Mouse (Mus musculus): ENCODE measurements at regions not wholly inside any gene's neighbourhood (a gene's known extent, or its start where the extent isn't known, plus 50 kb on each side); places are given as distances from the start of the nearest gene placed in this dataset.

- no peak overlapping the region for H3K4me3 ChIP-seq (ENCODE audit: insufficient read depth, low read length)
- H3K4me1 ChIP-seq (ENCODE audit: control insufficient read depth, insufficient read depth, low read length): no peaks in the 10 kb centered on the region
- no peak overlapping the region for H3K27ac ChIP-seq (ENCODE audit: insufficient read depth, low read length)
- TF ChIP-seq POLR2A (IDR thresholded peaks at IDR 0.05; ENCODE audit: low read depth, low read length) (no peak), CTCF (IDR thresholded peaks at IDR 0.05; ENCODE audit: borderline replicate concordance, insufficient read depth, low read length) (no peak)
Observed at GRCm38 (mm10) chr13:111936983-111937382, 128.2 kb upstream of the Map3k1 start.

GRCm38 (mm10) chr13:111938896-111939422, 130.2 kb upstream of the Map3k1 start:
- Histone ChIP-seq H3K27ac (ENCODE audit: insufficient read depth, low read length) (no peak overlapping the region), H3K4me1 (ENCODE audit: control insufficient read depth, insufficient read depth, low read length) (no peaks in the 10 kb centered on the region), H3K4me3 (ENCODE audit: insufficient read depth, low read length) (no peak overlapping the region)
- no peak for TF ChIP-seq CTCF (IDR thresholded peaks at IDR 0.05; ENCODE audit: borderline replicate concordance, insufficient read depth, low read length)
- no peak for TF ChIP-seq POLR2A (IDR thresholded peaks at IDR 0.05; ENCODE audit: low read depth, low read length)

- no peak overlapping the region for H3K4me3 ChIP-seq (ENCODE audit: insufficient read depth, low read length)
- H3K27ac ChIP-seq (ENCODE audit: insufficient read depth, low read length): no peak overlapping the region
- H3K4me1 ChIP-seq (ENCODE audit: control insufficient read depth, insufficient read depth, low read length): no peaks in the 10 kb centered on the region
- TF ChIP-seq CTCF (IDR thresholded peaks at IDR 0.05; ENCODE audit: borderline replicate concordance, insufficient read depth, low read length): no peak
- no peak for TF ChIP-seq POLR2A (IDR thresholded peaks at IDR 0.05; ENCODE audit: low read depth, low read length)
Observed at GRCm38 (mm10) chr13:111939534-111940115, 130.8 kb upstream of the Map3k1 start.

- no peaks in the 10 kb centered on the region for H3K4me1 ChIP-seq (ENCODE audit: control insufficient read depth, insufficient read depth, low read length)
- no peak overlapping the region for H3K4me3 ChIP-seq (ENCODE audit: insufficient read depth, low read length)
Observed at GRCm38 (mm10) chr13:111940275-111940674, 131.5 kb upstream of the Map3k1 start.

GRCm38 (mm10) chr13:111940796-111941513, 132.2 kb upstream of the Map3k1 start:
- TF ChIP-seq CTCF (IDR thresholded peaks at IDR 0.05; ENCODE audit: borderline replicate concordance, insufficient read depth, low read length) (no peak), POLR2A (IDR thresholded peaks at IDR 0.05; ENCODE audit: low read depth, low read length) (no peak)
- H3K4me3 ChIP-seq (ENCODE audit: insufficient read depth, low read length): no peak overlapping the region
- H3K27ac ChIP-seq (ENCODE audit: insufficient read depth, low read length): no peak overlapping the region
- no peaks in the 10 kb centered on the region for H3K4me1 ChIP-seq (ENCODE audit: control insufficient read depth, insufficient read depth, low read length)

More at GRCm38 (mm10) chr13:111940275-111940674, 131.5 kb upstream of the Map3k1 start:
- TF ChIP-seq POLR2A (IDR thresholded peaks at IDR 0.05; ENCODE audit: low read depth, low read length): no peak
- no peak for TF ChIP-seq CTCF (IDR thresholded peaks at IDR 0.05; ENCODE audit: borderline replicate concordance, insufficient read depth, low read length)
- H3K27ac ChIP-seq (ENCODE audit: insufficient read depth, low read length): no peak overlapping the region

GRCm38 (mm10) chr13:111941946-111942345, 133.2 kb upstream of the Map3k1 start:
- H3K4me3 ChIP-seq (ENCODE audit: insufficient read depth, low read length): no peak overlapping the region
- TF ChIP-seq CTCF (IDR thresholded peaks at IDR 0.05; ENCODE audit: borderline replicate concordance, insufficient read depth, low read length) (no peak), POLR2A (IDR thresholded peaks at IDR 0.05; ENCODE audit: low read depth, low read length) (no peak)
- H3K27ac ChIP-seq (ENCODE audit: insufficient read depth, low read length): no peak overlapping the region
- no peaks in the 10 kb centered on the region for H3K4me1 ChIP-seq (ENCODE audit: control insufficient read depth, insufficient read depth, low read length)

- H3K4me3 ChIP-seq (ENCODE audit: insufficient read depth, low read length): no peak overlapping the region
- TF ChIP-seq POLR2A (IDR thresholded peaks at IDR 0.05; ENCODE audit: low read depth, low read length): no peak
- no peak for TF ChIP-seq CTCF (IDR thresholded peaks at IDR 0.05; ENCODE audit: borderline replicate concordance, insufficient read depth, low read length)
- no peaks in the 10 kb centered on the region for H3K4me1 ChIP-seq (ENCODE audit: control insufficient read depth, insufficient read depth, low read length)
- H3K27ac ChIP-seq (ENCODE audit: insufficient read depth, low read length): no peak overlapping the region
Observed at GRCm38 (mm10) chr13:111943392-111944088, 134.7 kb upstream of the Map3k1 start.

GRCm38 (mm10) chr13:111944089-111944406, 135.3 kb upstream of the Map3k1 start:
- no peak for TF ChIP-seq POLR2A (IDR thresholded peaks at IDR 0.05; ENCODE audit: low read depth, low read length)
- no peak for TF ChIP-seq CTCF (IDR thresholded peaks at IDR 0.05; ENCODE audit: borderline replicate concordance, insufficient read depth, low read length)
- no peak overlapping the region for H3K27ac ChIP-seq (ENCODE audit: insufficient read depth, low read length)
- no peaks in the 10 kb centered on the region for H3K4me1 ChIP-seq (ENCODE audit: control insufficient read depth, insufficient read depth, low read length)
- no peak overlapping the region for H3K4me3 ChIP-seq (ENCODE audit: insufficient read depth, low read length)

- Histone ChIP-seq H3K27ac (ENCODE audit: insufficient read depth, low read length) (no peak overlapping the region), H3K4me1 (ENCODE audit: control insufficient read depth, insufficient read depth, low read length) (no peaks in the 10 kb centered on the region), H3K4me3 (ENCODE audit: insufficient read depth, low read length) (no peak overlapping the region)
- TF ChIP-seq POLR2A (IDR thresholded peaks at IDR 0.05; ENCODE audit: low read depth, low read length): no peak
- no peak for TF ChIP-seq CTCF (IDR thresholded peaks at IDR 0.05; ENCODE audit: borderline replicate concordance, insufficient read depth, low read length)
Observed at GRCm38 (mm10) chr13:111946271-111946670, 137.5 kb upstream of the Map3k1 start.

- TF ChIP-seq CTCF (IDR thresholded peaks at IDR 0.05; ENCODE audit: borderline replicate concordance, insufficient read depth, low read length) (no peak), POLR2A (IDR thresholded peaks at IDR 0.05; ENCODE audit: low read depth, low read length) (no peak)
- H3K27ac ChIP-seq (ENCODE audit: insufficient read depth, low read length): no peak overlapping the region
- H3K4me3 ChIP-seq (ENCODE audit: insufficient read depth, low read length): no peak overlapping the region
- H3K4me1 ChIP-seq (ENCODE audit: control insufficient read depth, insufficient read depth, low read length): no peaks in the 10 kb centered on the region
Observed at GRCm38 (mm10) chr13:111946811-111947210, 138.0 kb upstream of the Map3k1 start.

All from embryonic fibroblast, embryonic 13.5 days (primary cell).